28 mouse cellular contexts compared by ENCODE assay signal in genomic region chrX:72789558-72789871, GRCm38 (mm10). TPM values are rescaled to one million over a fixed set of nuclear protein-coding genes. Genes with fewer than 3 reads are reported as not detected.
DNase-seq lines count a peak whose midpoint lies in the region; ATAC-seq and TF ChIP-seq lines count a peak whose summit lies in the region.
"Had no signal": no experiment of that assay in that cellular context is flagged by ENCODE, and none has a peak within 500 bp of the region (broad histone marks: within the 10 kb centered on the region; RNA-seq: fewer than 3 reads in every experiment).

No protein-coding gene starts in this region.

- H3K4me3 ChIP-seq in forebrain, embryonic 16.5 days (replicated peaks; ENCODE audit: low read length): no peak overlapping the region
- H3K4me3 ChIP-seq in forebrain, embryonic 14.5 days (ENCODE audit: low read depth, low read length): no peak overlapping the region
- no peak overlapping the region for H3K4me3 ChIP-seq in midbrain, embryonic 12.5 days
- no peak overlapping the region for H3K4me3 ChIP-seq in midbrain, embryonic 11.5 days (ENCODE audit: low read depth, low read length)
- no peak overlapping the region for H3K4me3 ChIP-seq in hindbrain, embryonic 16.5 days (ENCODE audit: low read length)
- no peak overlapping the region for H3K4me3 ChIP-seq in midbrain, postnatal 0 days (ENCODE audit: low read depth, low read length)
- H3K4me3 ChIP-seq: erythroblast, embryonic 14.5 days; gastrocnemius, adult 2 months; heart, adult 2 months; heart, embryonic 12.5 days; kidney, embryonic 15.5 days; layer of hippocampus, adult 2 months; left cerebral cortex, adult 2 months; limb, embryonic 12.5 days; liver, embryonic 15.5 days; stomach, embryonic 15.5 days had no signal

- H3K4me1 ChIP-seq in forebrain, embryonic 16.5 days (replicated peaks; ENCODE audit: control insufficient read depth, insufficient read depth, low read length): no peaks in the 10 kb centered on the region; the same call in 1 of the 2 replicates
- no peaks in the 10 kb centered on the region for H3K4me1 ChIP-seq in forebrain, embryonic 14.5 days (ENCODE audit: control insufficient read depth, insufficient read depth, low read length)
- H3K4me1 ChIP-seq in midbrain, embryonic 12.5 days: peaks cover 4% of the 10 kb centered on the region; the same call in 1 of the 2 replicates
- H3K4me1 ChIP-seq in midbrain, embryonic 11.5 days (ENCODE audit: control insufficient read depth, insufficient read depth, low read length): no peaks in the 10 kb centered on the region
- no peaks in the 10 kb centered on the region for H3K4me1 ChIP-seq in hindbrain, embryonic 16.5 days (ENCODE audit: control insufficient read depth, insufficient read depth, low read depth, low read length)
- no peaks in the 10 kb centered on the region for H3K4me1 ChIP-seq in midbrain, postnatal 0 days (ENCODE audit: insufficient read depth, low read length)
- H3K4me1 ChIP-seq: heart, embryonic 12.5 days; kidney, embryonic 15.5 days; limb, embryonic 12.5 days; liver, embryonic 15.5 days; stomach, embryonic 15.5 days had no signal

- no peak overlapping the region for H3K9ac ChIP-seq in forebrain, embryonic 16.5 days (replicated peaks; ENCODE audit: low read depth, low read length)
- H3K9ac ChIP-seq in forebrain, embryonic 14.5 days (ENCODE audit: low read length): no peak overlapping the region
- H3K9ac ChIP-seq in midbrain, embryonic 12.5 days (replicated peaks): no peak overlapping the region
- no peak overlapping the region for H3K9ac ChIP-seq in midbrain, embryonic 11.5 days (ENCODE audit: low read length)
- no peak overlapping the region for H3K9ac ChIP-seq in hindbrain, embryonic 16.5 days (ENCODE audit: low read depth, low read length)
- H3K9ac ChIP-seq in midbrain, postnatal 0 days (replicated peaks; ENCODE audit: low read length, poor library complexity, severe bottlenecking): no peak overlapping the region
- H3K9ac ChIP-seq: heart, embryonic 12.5 days; kidney, embryonic 15.5 days; limb, embryonic 12.5 days; liver, embryonic 15.5 days; lung, embryonic 14.5 days; stomach, embryonic 15.5 days had no signal

- no peak for TF ChIP-seq CTCF in midbrain, postnatal 0 days (IDR thresholded peaks at IDR 0.05)

- H3K36me3 ChIP-seq in forebrain, embryonic 16.5 days (ENCODE audit: control insufficient read depth, insufficient read depth): no peaks in the 10 kb centered on the region
- no peaks in the 10 kb centered on the region for H3K36me3 ChIP-seq in forebrain, embryonic 14.5 days (ENCODE audit: control insufficient read depth, insufficient read depth, low read length)
- no peaks in the 10 kb centered on the region for H3K36me3 ChIP-seq in midbrain, embryonic 12.5 days
- no peaks in the 10 kb centered on the region for H3K36me3 ChIP-seq in midbrain, embryonic 11.5 days (ENCODE audit: control insufficient read depth, insufficient read depth, low read length)
- H3K36me3 ChIP-seq in hindbrain, embryonic 16.5 days (ENCODE audit: control insufficient read depth, insufficient read depth, low read length): no peaks in the 10 kb centered on the region
- H3K36me3 ChIP-seq in midbrain, postnatal 0 days (ENCODE audit: insufficient read depth, low read length): no peaks in the 10 kb centered on the region
- H3K36me3 ChIP-seq: heart, embryonic 12.5 days; kidney, embryonic 15.5 days; limb, embryonic 12.5 days; liver, embryonic 15.5 days; stomach, embryonic 15.5 days had no signal

- no peaks in the 10 kb centered on the region for H3K27me3 ChIP-seq in forebrain, embryonic 16.5 days (replicated peaks; ENCODE audit: control insufficient read depth, insufficient read depth, low read length)
- no peaks in the 10 kb centered on the region for H3K27me3 ChIP-seq in forebrain, embryonic 14.5 days (replicated peaks; ENCODE audit: control insufficient read depth, insufficient read depth, low read length)
- no peaks in the 10 kb centered on the region for H3K27me3 ChIP-seq in midbrain, embryonic 12.5 days
- no peaks in the 10 kb centered on the region for H3K27me3 ChIP-seq in midbrain, embryonic 11.5 days (ENCODE audit: control insufficient read depth, insufficient read depth, low read length)
- H3K27me3 ChIP-seq in hindbrain, embryonic 16.5 days (replicated peaks; ENCODE audit: control insufficient read depth, insufficient read depth, low read length): no peaks in the 10 kb centered on the region
- no peaks in the 10 kb centered on the region for H3K27me3 ChIP-seq in midbrain, postnatal 0 days (ENCODE audit: insufficient read depth, low read length)
- H3K27me3 ChIP-seq: heart, embryonic 12.5 days; kidney, embryonic 15.5 days; limb, embryonic 12.5 days; liver, embryonic 15.5 days; stomach, embryonic 15.5 days had no signal

- no peaks in the 10 kb centered on the region for H3K9me3 ChIP-seq in forebrain, embryonic 16.5 days (ENCODE audit: control insufficient read depth, low read length)
- H3K9me3 ChIP-seq in forebrain, embryonic 14.5 days (replicated peaks; ENCODE audit: control insufficient read depth, low read length): no peaks in the 10 kb centered on the region
- no peaks in the 10 kb centered on the region for H3K9me3 ChIP-seq in midbrain, embryonic 12.5 days
- H3K9me3 ChIP-seq in midbrain, embryonic 11.5 days (ENCODE audit: control insufficient read depth, low read length): no peaks in the 10 kb centered on the region
- no peaks in the 10 kb centered on the region for H3K9me3 ChIP-seq in hindbrain, embryonic 16.5 days (ENCODE audit: control insufficient read depth, low read length)
- H3K9me3 ChIP-seq in midbrain, postnatal 0 days (ENCODE audit: low read length): no peaks in the 10 kb centered on the region
- H3K9me3 ChIP-seq: heart, embryonic 12.5 days; kidney, embryonic 15.5 days; limb, embryonic 12.5 days; liver, embryonic 15.5 days; stomach, embryonic 15.5 days had no signal

- no peak overlapping the region for H3K27ac ChIP-seq in forebrain, embryonic 16.5 days (ENCODE audit: low read length)
- H3K27ac ChIP-seq in forebrain, embryonic 14.5 days (ENCODE audit: low read depth, low read length): no peak overlapping the region
- no peak overlapping the region for H3K27ac ChIP-seq in midbrain, embryonic 12.5 days (replicated peaks)
- no peak overlapping the region for H3K27ac ChIP-seq in midbrain, embryonic 11.5 days (ENCODE audit: low read depth, low read length)
- H3K27ac ChIP-seq in hindbrain, embryonic 16.5 days (ENCODE audit: low read depth, low read length): no peak overlapping the region
- peak overlapping the region; percentile 78; the same call in 1 of the 2 replicates for H3K27ac ChIP-seq in midbrain, postnatal 0 days (ENCODE audit: low read depth, low read length)
- H3K27ac ChIP-seq: gastrocnemius, adult 2 months; heart, adult 2 months; kidney, embryonic 15.5 days; layer of hippocampus, adult 2 months; left cerebral cortex, adult 2 months; limb, embryonic 12.5 days; liver, embryonic 15.5 days; stomach, embryonic 15.5 days had no signal

- ATAC-seq in forebrain, embryonic 16.5 days: 0 out of 2 replicates have a peak, but pooled peaks have one; percentile 20
- ATAC-seq in forebrain, embryonic 14.5 days: no peak
- ATAC-seq in midbrain, embryonic 12.5 days (ENCODE audit: low FRiP score, low read depth): 0 out of 2 replicates have a peak, but pooled peaks have one; percentile 30
- no peak for ATAC-seq in midbrain, embryonic 11.5 days (ENCODE audit: low FRiP score)
- peak; percentile 24 for ATAC-seq in hindbrain, embryonic 16.5 days
- ATAC-seq in midbrain, postnatal 0 days (ENCODE audit: low FRiP score): peak; percentile 27; the same call in 1 of the 2 replicates
- no peak for ATAC-seq in granulocyte monocyte progenitor cell, adult 5-6 weeks (replicated peaks; ENCODE audit: poor library complexity, severe bottlenecking)
- ATAC-seq: Patski had no signal

- DNase-seq in forebrain, embryonic 14.5 days (ENCODE audit: low spot score): no peak
- no peak for DNase-seq in midbrain, embryonic 11.5 days (ENCODE audit: low spot score, missing footprints)
- no peak for DNase-seq in midbrain, postnatal 0 days (ENCODE audit: low spot score)
- DNase-seq: adrenal gland, postnatal 10 days; cerebellum, adult 9-10 months; gastrocnemius, adult 2 months; gastrocnemius, postnatal 36 days; heart, adult 2 months; heart, postnatal 4 days; kidney, adult 18-20 months; kidney, postnatal 36 days had no signal

- H3K4me2 ChIP-seq in forebrain, embryonic 16.5 days (ENCODE audit: low read length): no peak overlapping the region
- no peak overlapping the region for H3K4me2 ChIP-seq in forebrain, embryonic 14.5 days (ENCODE audit: low read length)
- H3K4me2 ChIP-seq in midbrain, embryonic 12.5 days (replicated peaks): no peak overlapping the region
- H3K4me2 ChIP-seq in midbrain, embryonic 11.5 days: no peak overlapping the region
- H3K4me2 ChIP-seq in hindbrain, embryonic 16.5 days (ENCODE audit: low read length): no peak overlapping the region
- no peak overlapping the region for H3K4me2 ChIP-seq in midbrain, postnatal 0 days (ENCODE audit: low read depth, low read length, poor library complexity, severe bottlenecking)
- H3K4me2 ChIP-seq: heart, embryonic 12.5 days; kidney, embryonic 15.5 days; limb, embryonic 12.5 days; liver, embryonic 15.5 days; lung, embryonic 14.5 days; stomach, embryonic 15.5 days had no signal

RNA-seq across cellular contexts. Expression of gene Gabrq, which starts 35.5 kb away (rescaled TPM):
- polyA plus RNA-seq in forebrain, embryonic 16.5 days (2015; fragmentation: Nextera tagmentation; extraction: Ambion mirVana): 1.4 and 2.5 TPM in 2 replicates
- 2.0 and 2.3 TPM in 2 replicates for polyA plus RNA-seq in forebrain, embryonic 14.5 days (2014; fragmentation: Nextera tagmentation; extraction: Ambion mirVana)
- 1.6 and 1.8 TPM in 2 replicates for polyA plus RNA-seq in midbrain, embryonic 12.5 days (2016; fragmentation: Nextera tagmentation; extraction: Ambion mirVana)
- polyA plus RNA-seq in midbrain, embryonic 11.5 days (2014; fragmentation: Nextera tagmentation; extraction: Ambion mirVana): 1.1 and 1.3 TPM in 2 replicates
- polyA plus RNA-seq in hindbrain, embryonic 16.5 days (2015; fragmentation: Nextera tagmentation; extraction: Ambion mirVana): 4.5 and 4.7 TPM in 2 replicates
- 9.9 and 10.3 TPM in 2 replicates for total RNA-seq in midbrain, postnatal 0 days (2014; rRNA removed)
- 4.6 and 4.9 TPM in 2 replicates for polyA plus RNA-seq in midbrain, postnatal 0 days (2015; fragmentation: Nextera tagmentation; extraction: Ambion mirVana)
- total RNA-seq in granulocyte monocyte progenitor cell, adult 5-6 weeks (2014; fragmentation: Nextera tagmentation): not detected in 2 replicates
- not detected in 2 replicates for total RNA-seq in granulocyte monocyte progenitor cell, adult 5-6 weeks (2017)
- total RNA-seq: gastrocnemius, adult 2 months; heart, adult 2 months; megakaryocyte progenitor cell, adult 5-6 weeks; MEL had no signal
- polyA plus RNA-seq: erythroblast, embryonic 14.5 days; heart, embryonic 12.5 days; liver, adult 2 months; liver, embryonic 15.5 days; Patski had no signal

Comparison
In these comparisons a context has a peak if more than half of its experiments do, and no peak if none do; other contexts are left out.
1. ATAC-seq: peak in forebrain, embryonic 16.5 days (single experiment), midbrain, embryonic 12.5 days (single experiment), hindbrain, embryonic 16.5 days (single experiment) and midbrain, postnatal 0 days (single experiment); none in forebrain, embryonic 14.5 days (single experiment), midbrain, embryonic 11.5 days (single experiment) and granulocyte monocyte progenitor cell, adult 5-6 weeks (single experiment).